Mouse (Mus musculus) stomach, embryonic 15.5 days (tissue): ENCODE data around the gene Mrps14. TPM values are rescaled to one million over a fixed set of nuclear protein-coding genes. Genes with fewer than 3 reads are reported as not detected.
A peak's percentile ranks its signal among the peaks of the same experiment; 100 is the strongest.

Source experiments
- ATAC-seq: fragments of 200-750 bp; cut with Nextera tagmentation; 2 replicates; pipeline ENCODE4 v1.8.0; 2017; ENCODE audit warnings: low read depth, moderate number of reproducible peaks, moderate TSS enrichment; ENCODE audit not compliant: insufficient read depth, low FRiP score
- H3K27ac ChIP-seq: fragments of 300-500 bp; sonication (generic); 2 replicates; pipeline ENCODE4 v1.5.1; 2015; ENCODE audit warnings: mild to moderate bottlenecking, inconsistent platforms
- H3K27me3 ChIP-seq: fragments of 300-500 bp; sonication (generic); replicated peaks from 2 replicates; pipeline ENCODE4 v1.6.1; 2015; ENCODE audit warnings: inconsistent platforms
- H3K36me3 ChIP-seq: fragments of 300-500 bp; sonication (generic); 2 replicates; pipeline ENCODE4 v1.6.1; 2015; ENCODE audit warnings: inconsistent platforms
- H3K4me1 ChIP-seq: fragments of 300-500 bp; sonication (generic); 2 replicates; pipeline ENCODE4 v1.6.1; 2015; ENCODE audit warnings: inconsistent platforms
- H3K4me2 ChIP-seq: fragments of 300-500 bp; sonication (generic); 2 replicates; pipeline ENCODE4 v1.6.1; 2015; ENCODE audit warnings: mild to moderate bottlenecking, inconsistent platforms
- H3K4me3 ChIP-seq: fragments of 300-500 bp; sonication (generic); replicated peaks from 2 replicates; pipeline ENCODE4 v1.5.1; 2015; ENCODE audit warnings: inconsistent platforms
- H3K9ac ChIP-seq: fragments of 300-500 bp; sonication (generic); 2 replicates; pipeline ENCODE4 v1.6.1; 2015; ENCODE audit warnings: inconsistent platforms
- H3K9me3 ChIP-seq: fragments of 300-500 bp; sonication (generic); 2 replicates; pipeline ENCODE4 v1.6.1; 2016; ENCODE audit warnings: inconsistent platforms
- WGBS: fragments of 180-500 bp; shearing (Covaris S2); methylation state at CpG from one replicate; pipeline ENCODE4 v1.1.7; 2015; 5-methylcytosine and 5-hydroxymethylcytosine counted together
- polyA plus RNA-seq: library from polyadenylated mRNA; unstranded; fragments of >200 nt; fragmentation: Nextera tagmentation; extraction: Ambion mirVana; gene quantifications from 2 replicates; pipeline ENCODE4 v1.2.1, GENCODE M21; 2015

Gene Mrps14
- polyA plus RNA-seq, 1 experiment from 2014 or later = 296 TPM

DNA sequence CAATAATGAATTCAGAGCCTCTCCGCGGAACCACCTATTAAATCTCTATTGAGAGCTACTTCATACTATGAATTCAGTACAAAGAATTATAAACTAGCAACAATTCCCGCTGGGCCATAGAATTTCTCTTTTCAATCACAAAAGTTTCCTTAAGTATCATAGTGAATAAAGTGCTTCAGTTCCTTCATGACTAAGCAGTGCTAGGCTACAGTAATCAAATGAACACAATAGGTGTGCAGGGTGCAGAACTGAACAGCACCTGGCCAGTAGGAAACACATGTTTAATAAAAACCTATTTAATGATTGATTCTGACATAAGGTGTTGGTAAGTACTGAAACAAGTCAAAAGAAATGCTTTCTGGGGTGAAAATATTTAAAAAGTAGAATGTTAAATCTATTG lies 37.1 kb downstream of the Mrps14 start:
- Histone ChIP-seq H3K9ac (no peak overlapping the region), H3K9me3 (no peaks in the 10 kb centered on the region), H3K36me3 (no peaks in the 10 kb centered on the region), H3K27me3 (no peaks in the 10 kb centered on the region), H3K4me2 (no peak overlapping the region), H3K27ac (no peak overlapping the region), H3K4me1 (no peaks in the 10 kb centered on the region), H3K4me3 (no peak overlapping the region)
- 90% methylated on average over 3 of the region's 3 CpGs for WGBS
- no peak for ATAC-seq

DNA sequence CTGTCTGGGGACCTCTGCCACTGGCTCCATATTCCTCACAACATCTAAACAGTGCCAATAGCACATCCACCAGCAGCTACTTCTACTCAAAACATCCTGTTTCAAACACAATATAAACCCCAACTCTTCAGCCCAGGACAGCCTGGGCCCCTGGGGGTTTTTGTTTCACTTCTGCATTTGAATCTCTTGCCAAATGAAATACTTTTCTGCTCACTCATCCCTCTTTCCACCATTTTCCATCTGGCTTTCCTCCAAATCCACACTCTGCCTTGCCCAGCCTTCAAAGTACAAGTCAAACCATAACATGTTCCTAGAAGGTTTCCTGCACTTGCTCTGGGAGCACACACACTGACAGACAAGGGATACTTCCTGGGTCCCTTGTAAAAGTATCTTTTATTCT lies 38.9 kb downstream of the Mrps14 start:
- Histone ChIP-seq H3K27ac (peak overlapping the region; percentile 57; the same call in 1 of the 2 replicates), H3K4me2 (no peak overlapping the region), H3K9me3 (no peaks in the 10 kb centered on the region), H3K27me3 (no peaks in the 10 kb centered on the region), H3K4me3 (no peak overlapping the region), H3K36me3 (no peaks in the 10 kb centered on the region), H3K4me1 (no peaks in the 10 kb centered on the region), H3K9ac (no peak overlapping the region)
- no peak for ATAC-seq

DNA sequence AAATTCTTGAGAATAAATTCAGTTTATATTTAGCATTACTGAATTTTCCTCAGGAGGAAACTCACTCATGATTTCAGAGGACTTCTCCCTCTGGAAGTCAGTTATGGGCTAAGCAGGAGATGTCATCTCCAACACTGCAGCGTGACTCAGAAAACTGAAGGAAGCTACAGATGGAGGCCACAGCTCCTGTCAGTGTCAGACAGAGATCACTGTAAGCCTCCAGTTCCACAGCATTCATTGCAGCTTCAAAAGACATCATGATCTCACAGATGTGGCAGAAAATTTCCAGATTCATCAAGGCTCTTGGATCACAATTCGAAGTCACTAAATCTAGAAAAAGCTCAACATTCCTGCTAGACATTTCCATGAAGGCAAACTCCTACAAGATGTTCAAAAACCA lies 43.0 kb downstream of the Mrps14 start:
- no peak for ATAC-seq
- H3K36me3 ChIP-seq = 0 out of 2 replicates have a peak, but pooled peaks cover 2% of the 10 kb centered on the region
- H3K9ac ChIP-seq = no peak overlapping the region
- 89% methylated on average over 2 of the region's 2 CpGs for WGBS
- no peak overlapping the region for H3K27ac ChIP-seq
- H3K9me3 ChIP-seq = no peaks in the 10 kb centered on the region
- H3K4me1 ChIP-seq = no peaks in the 10 kb centered on the region
- H3K4me2 ChIP-seq = no peak overlapping the region
- H3K27me3 ChIP-seq = no peaks in the 10 kb centered on the region
- H3K4me3 ChIP-seq = no peak overlapping the region

GRCm38 (mm10) chr1:160238852-160239443 lies 43.9 kb downstream of the Mrps14 start:
- no peak overlapping the region for H3K4me3 ChIP-seq
- H3K4me1 ChIP-seq = no peaks in the 10 kb centered on the region
- 0 out of 2 replicates have a peak, but pooled peaks cover 2% of the 10 kb centered on the region for H3K36me3 ChIP-seq
- H3K4me2 ChIP-seq = no peak overlapping the region
- H3K27me3 ChIP-seq = no peaks in the 10 kb centered on the region
- H3K9ac ChIP-seq = no peak overlapping the region
- no peaks in the 10 kb centered on the region for H3K9me3 ChIP-seq
- no peak overlapping the region for H3K27ac ChIP-seq
- 91% methylated on average over 1 of the region's 1 CpGs for WGBS
- ATAC-seq = no peak

GRCm38 (mm10) chr1:160240091-160240490 lies 45.1 kb downstream of the Mrps14 start:
- 84% methylated on average over 2 of the region's 2 CpGs for WGBS
- no peak overlapping the region for H3K4me2 ChIP-seq

DNA sequence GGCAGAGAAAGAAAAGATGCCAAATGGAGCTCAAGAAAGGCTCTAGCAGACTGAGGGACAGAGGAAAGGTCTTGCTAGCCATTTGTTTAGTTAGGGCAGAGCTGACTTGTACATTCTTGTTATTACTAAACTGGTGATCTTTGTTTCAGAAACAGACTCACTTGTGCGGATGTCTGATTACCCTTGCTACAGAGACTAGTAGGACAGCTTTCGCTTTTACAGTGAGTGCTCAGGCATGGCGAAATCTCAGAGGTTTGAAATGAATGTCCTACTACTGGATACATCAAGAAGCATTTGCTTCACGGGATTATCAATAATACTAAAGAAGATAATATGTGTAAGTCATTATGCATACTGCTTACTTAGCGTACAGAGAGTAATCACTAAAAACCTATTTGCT lies 49.7 kb downstream of the Mrps14 start:
- Histone ChIP-seq H3K4me2 (no peak overlapping the region), H3K36me3 (0 out of 2 replicates have a peak, but pooled peaks cover 2% of the 10 kb centered on the region), H3K4me3 (no peak overlapping the region), H3K9ac (no peak overlapping the region), H3K27ac (no peak overlapping the region), H3K9me3 (no peaks in the 10 kb centered on the region), H3K27me3 (no peaks in the 10 kb centered on the region), H3K4me1 (no peaks in the 10 kb centered on the region)
- 85% methylated on average over 5 of the region's 5 CpGs for WGBS
- no peak for ATAC-seq

More at GRCm38 (mm10) chr1:160240091-160240490, 45.1 kb downstream of the Mrps14 start:
- Histone ChIP-seq H3K9ac (no peak overlapping the region), H3K27ac (no peak overlapping the region), H3K36me3 (0 out of 2 replicates have a peak, but pooled peaks cover 2% of the 10 kb centered on the region), H3K4me3 (no peak overlapping the region), H3K27me3 (no peaks in the 10 kb centered on the region), H3K4me1 (no peaks in the 10 kb centered on the region), H3K9me3 (no peaks in the 10 kb centered on the region)
- ATAC-seq = no peak

DNA sequence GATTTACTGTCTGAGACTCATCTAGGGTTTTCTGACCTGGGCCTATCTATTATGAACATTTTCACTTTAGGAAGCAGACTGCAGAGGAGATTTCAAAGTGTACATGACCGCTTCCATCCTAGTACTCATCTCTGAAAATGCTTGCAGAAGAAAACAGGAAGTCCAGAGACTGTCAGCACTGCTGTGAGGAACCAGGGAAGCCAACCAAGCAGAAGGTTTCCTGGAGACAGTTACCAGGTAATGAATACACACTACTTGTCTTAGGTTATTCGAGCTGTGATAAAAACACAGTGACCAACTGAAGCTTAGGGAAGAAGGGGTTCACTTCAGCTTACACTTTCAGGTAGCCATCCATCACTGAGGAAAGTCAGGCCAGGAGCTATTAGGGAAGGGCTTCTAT lies 50.9 kb downstream of the Mrps14 start:
- H3K9me3 ChIP-seq = no peaks in the 10 kb centered on the region
- H3K9ac ChIP-seq = no peak overlapping the region
- H3K4me3 ChIP-seq = no peak overlapping the region
- 75% methylated on average over 2 of the region's 2 CpGs for whole genome bisulfite sequencing
- no peaks in the 10 kb centered on the region for H3K27me3 ChIP-seq
- H3K27ac ChIP-seq = no peak overlapping the region
- H3K4me2 ChIP-seq = no peak overlapping the region
- no peak for ATAC-seq
- no peaks in the 10 kb centered on the region for H3K36me3 ChIP-seq
- H3K4me1 ChIP-seq = no peaks in the 10 kb centered on the region

DNA sequence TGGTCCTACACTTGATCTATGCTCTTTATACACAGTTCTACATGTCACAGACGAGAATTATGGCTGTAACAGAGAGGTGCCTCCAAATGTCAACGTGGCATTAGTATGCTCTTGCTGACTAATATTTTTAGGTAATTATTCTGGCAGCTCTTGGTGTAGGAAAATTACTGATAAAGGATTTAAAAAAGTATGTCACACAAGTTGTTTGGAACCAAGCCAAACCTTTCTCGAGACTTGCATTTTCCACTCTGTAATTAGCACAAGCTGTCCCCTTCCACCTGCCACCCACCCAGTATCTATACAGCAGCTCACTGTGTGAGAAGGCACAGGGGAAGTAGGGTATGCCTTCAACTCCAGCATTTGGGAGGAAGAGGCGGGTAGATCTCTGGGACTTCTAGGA lies 51.8 kb downstream of the Mrps14 start:
- Histone ChIP-seq H3K9me3 (no peaks in the 10 kb centered on the region), H3K27me3 (no peaks in the 10 kb centered on the region), H3K4me3 (no peak overlapping the region), H3K36me3 (no peaks in the 10 kb centered on the region), H3K27ac (no peak overlapping the region), H3K4me2 (no peak overlapping the region), H3K4me1 (no peaks in the 10 kb centered on the region), H3K9ac (no peak overlapping the region)
- ATAC-seq = 0 out of 2 replicates have a peak, but pooled peaks have one; percentile 35
- 67% methylated on average over 4 of the region's 4 CpGs for WGBS

- 76% methylated on average over 9 of the region's 9 CpGs for WGBS
- no peaks in the 10 kb centered on the region for H3K9me3 ChIP-seq
- H3K9ac ChIP-seq = no peak overlapping the region
- H3K27me3 ChIP-seq = no peaks in the 10 kb centered on the region
- no peaks in the 10 kb centered on the region for H3K4me1 ChIP-seq
- no peak overlapping the region for H3K4me3 ChIP-seq
- ATAC-seq = no peak
- no peaks in the 10 kb centered on the region for H3K36me3 ChIP-seq
- no peak overlapping the region for H3K27ac ChIP-seq
- no peak overlapping the region for H3K4me2 ChIP-seq
Observed at GRCm38 (mm10) chr1:160247473-160247872, 52.5 kb downstream of the Mrps14 start.

DNA sequence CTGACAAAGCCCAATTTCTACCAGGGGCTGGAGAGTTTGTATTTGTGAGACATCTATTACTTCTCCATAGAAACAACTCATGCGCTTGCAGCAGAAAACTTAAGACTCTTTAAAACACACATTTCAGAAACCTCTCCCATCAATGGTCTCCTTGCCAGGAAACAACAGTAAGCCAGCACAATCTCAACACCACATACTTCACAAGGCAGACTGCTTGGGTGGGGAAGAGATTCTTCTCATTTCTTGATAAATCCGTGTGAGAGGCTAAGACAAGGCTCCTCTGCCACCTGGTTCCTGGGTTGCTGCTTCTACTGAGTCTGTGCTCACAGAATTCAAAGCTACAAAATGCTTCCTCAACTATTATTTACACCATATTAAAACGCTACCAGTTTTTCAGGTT lies 54.8 kb downstream of the Mrps14 start:
- Histone ChIP-seq H3K4me3 (no peak overlapping the region), H3K9ac (no peak overlapping the region), H3K4me2 (0 out of 2 replicates have a peak overlapping the region, but pooled peaks have one; percentile 3), H3K4me1 (no peaks in the 10 kb centered on the region), H3K27me3 (no peaks in the 10 kb centered on the region), H3K36me3 (no peaks in the 10 kb centered on the region), H3K27ac (no peak overlapping the region), H3K9me3 (no peaks in the 10 kb centered on the region)
- no peak for ATAC-seq
- 69% methylated on average over 3 of the region's 3 CpGs for WGBS

DNA sequence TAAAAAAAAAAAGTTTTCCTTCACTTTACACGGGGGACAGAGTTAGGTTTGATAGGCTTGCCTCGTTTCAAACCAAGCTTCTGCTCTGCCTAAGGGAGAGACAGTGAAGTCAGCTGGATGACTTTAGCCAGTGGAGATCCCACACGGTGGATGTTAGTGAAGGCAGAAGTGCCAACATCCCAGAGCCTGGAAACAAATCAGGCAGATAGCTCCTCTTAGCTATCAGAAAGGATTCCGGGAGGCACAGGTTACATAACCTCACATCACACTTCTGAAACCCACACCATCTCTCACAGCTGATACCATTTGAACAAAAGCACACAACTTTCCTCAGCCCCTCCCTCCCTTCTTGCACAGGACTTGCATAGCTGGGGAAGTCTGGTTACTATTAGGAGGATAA lies 55.8 kb downstream of the Mrps14 start:
- Histone ChIP-seq H3K4me1 (no peaks in the 10 kb centered on the region), H3K9me3 (no peaks in the 10 kb centered on the region), H3K4me3 (no peak overlapping the region), H3K27ac (no peak overlapping the region), H3K36me3 (no peaks in the 10 kb centered on the region), H3K27me3 (no peaks in the 10 kb centered on the region), H3K4me2 (no peak overlapping the region), H3K9ac (no peak overlapping the region)
- no peak for ATAC-seq
- WGBS = 54% methylated on average over 4 of the region's 4 CpGs

DNA sequence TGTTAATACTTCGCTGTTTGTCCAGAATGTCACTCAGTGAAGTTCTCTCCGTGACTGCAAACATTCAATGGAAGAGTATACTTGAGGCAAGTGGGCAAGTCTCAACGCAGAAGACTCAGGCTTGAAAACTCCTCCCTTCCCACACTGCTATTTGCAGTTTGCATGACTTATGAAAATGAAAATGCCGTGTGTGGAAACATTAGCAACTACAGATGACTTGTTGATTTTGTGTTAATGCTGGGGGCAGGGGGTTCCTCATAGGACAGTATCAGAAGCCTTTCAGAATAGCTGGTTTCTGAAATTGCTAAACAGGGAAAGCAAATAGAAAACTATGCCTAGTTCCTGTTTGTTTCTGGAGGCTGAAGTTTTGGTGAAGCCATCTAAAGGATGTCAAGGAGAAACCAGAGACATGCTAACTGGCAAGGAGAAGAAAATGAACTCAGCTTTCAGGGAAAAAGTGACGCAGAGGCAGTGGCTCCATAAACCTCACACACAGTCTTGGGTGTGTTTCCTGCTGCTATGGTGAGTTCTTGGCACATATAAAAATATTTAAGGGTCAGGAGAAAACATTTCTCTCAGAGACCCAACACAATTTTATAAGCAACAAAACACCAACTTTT lies 56.5 kb downstream of the Mrps14 start:
- no peaks in the 10 kb centered on the region for H3K4me1 ChIP-seq
- H3K4me2 ChIP-seq = no peak overlapping the region
- 65% methylated on average over 5 of the region's 5 CpGs for WGBS
- no peak overlapping the region for H3K4me3 ChIP-seq
- ATAC-seq = no peak
- H3K36me3 ChIP-seq = no peaks in the 10 kb centered on the region
- H3K27ac ChIP-seq = no peak overlapping the region; the same call in 1 of the 2 replicates
- H3K9me3 ChIP-seq = no peaks in the 10 kb centered on the region
- H3K27me3 ChIP-seq = no peaks in the 10 kb centered on the region
- H3K9ac ChIP-seq = no peak overlapping the region
